Mouse (Mus musculus): Measurements from ENCODE around the gene Cox18. TPM values are rescaled to one million over a fixed set of nuclear protein-coding genes. Genes with fewer than 3 reads are reported as not detected.
A peak's percentile ranks its signal among the peaks of the same experiment; 100 is the strongest.
"Not testable (repeated sequence)": the region's sequence is repeated elsewhere in the genome, so short reads cannot be mapped to it uniquely, and the experiment has no call there.

Gene Cox18
- 12.3 and 17.9 TPM in 2 replicates for total RNA-seq (2017)

GRCm38 (mm10) chr5:90223534-90224381 lies at the start of gene Cox18:
Gene Cox18 (minus strand): TSS chr5:90224001.
- ATAC-seq (ENCODE audit: extremely low read depth, insufficient number of reproducible peaks, low FRiP score, poor library complexity, severe bottlenecking): peak; percentile 97

DNA sequence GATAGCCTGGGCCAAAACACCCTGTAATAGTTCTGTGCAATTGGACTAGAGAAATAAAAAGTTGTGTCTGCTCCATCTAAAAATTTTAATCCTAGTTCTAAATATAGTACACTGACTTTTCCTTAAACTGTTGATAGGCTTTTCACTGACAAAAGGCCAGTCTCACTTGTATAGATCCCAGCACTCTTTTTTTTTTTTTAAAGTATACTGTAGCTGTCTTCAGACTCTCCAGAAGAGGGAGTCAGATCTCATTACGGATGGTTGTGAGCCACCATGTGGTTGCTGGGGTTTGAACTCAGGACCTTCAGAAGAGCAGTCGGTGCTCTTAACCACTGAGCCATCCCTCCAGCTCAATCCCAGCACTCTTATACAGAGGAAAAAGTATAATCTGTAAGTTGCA lies 38.4 kb upstream of the Cox18 start:
- ATAC-seq (ENCODE audit: extremely low read depth, insufficient number of reproducible peaks, low FRiP score, poor library complexity, severe bottlenecking): not testable (repeated sequence)

DNA sequence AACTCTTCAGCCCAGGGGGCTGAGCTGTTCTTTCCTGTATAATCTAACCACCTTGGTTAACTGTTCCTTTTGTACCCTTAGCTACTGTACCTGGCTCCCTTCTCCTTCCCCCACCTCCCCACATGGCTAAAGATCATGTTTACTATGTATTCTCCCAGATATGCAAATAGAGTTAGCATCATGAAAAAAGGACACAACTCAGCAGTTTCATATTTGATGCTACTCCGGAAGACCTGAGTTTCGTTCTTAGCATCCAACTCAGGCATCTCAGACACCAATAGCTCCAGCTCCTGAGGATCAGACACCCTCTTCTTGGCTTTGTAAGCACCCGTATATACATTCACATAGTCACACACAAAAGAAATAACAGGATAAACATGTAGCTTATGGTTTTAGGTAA lies 33.2 kb upstream of the Cox18 start:
- ATAC-seq (ENCODE audit: extremely low read depth, insufficient number of reproducible peaks, low FRiP score, poor library complexity, severe bottlenecking): no peak

- ATAC-seq (ENCODE audit: extremely low read depth, insufficient number of reproducible peaks, low FRiP score, poor library complexity, severe bottlenecking): no peak
Measured at GRCm38 (mm10) chr5:90247503-90247902, 23.7 kb upstream of the Cox18 start.

- ATAC-seq (ENCODE audit: extremely low read depth, insufficient number of reproducible peaks, low FRiP score, poor library complexity, severe bottlenecking): no peak
Measured at GRCm38 (mm10) chr5:90246987-90247386, 23.2 kb upstream of the Cox18 start.

DNA sequence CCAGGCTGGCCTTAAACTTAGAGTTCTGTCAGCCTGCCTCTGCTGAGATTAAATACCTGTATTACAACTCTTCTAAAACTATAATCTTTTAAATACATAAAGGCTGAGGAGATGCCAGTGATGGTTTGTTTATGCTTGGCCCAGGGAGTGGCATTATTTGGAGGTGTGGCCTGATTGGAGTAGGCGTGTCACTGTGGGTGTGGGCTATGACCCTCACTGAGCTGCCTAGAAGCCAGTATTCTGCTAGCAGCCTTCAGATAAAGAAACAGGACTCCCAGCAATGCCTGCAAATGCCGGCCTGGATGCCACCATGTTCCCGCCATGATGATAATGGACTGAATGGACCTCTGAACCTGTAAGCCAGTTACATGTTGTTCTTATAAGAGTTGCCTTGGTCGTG lies 22.8 kb upstream of the Cox18 start:
- no peak for ATAC-seq (ENCODE audit: extremely low read depth, insufficient number of reproducible peaks, low FRiP score, poor library complexity, severe bottlenecking)

GRCm38 (mm10) chr5:90245416-90245815 lies 21.6 kb upstream of the Cox18 start:
- ATAC-seq (ENCODE audit: extremely low read depth, insufficient number of reproducible peaks, low FRiP score, poor library complexity, severe bottlenecking): no peak

DNA sequence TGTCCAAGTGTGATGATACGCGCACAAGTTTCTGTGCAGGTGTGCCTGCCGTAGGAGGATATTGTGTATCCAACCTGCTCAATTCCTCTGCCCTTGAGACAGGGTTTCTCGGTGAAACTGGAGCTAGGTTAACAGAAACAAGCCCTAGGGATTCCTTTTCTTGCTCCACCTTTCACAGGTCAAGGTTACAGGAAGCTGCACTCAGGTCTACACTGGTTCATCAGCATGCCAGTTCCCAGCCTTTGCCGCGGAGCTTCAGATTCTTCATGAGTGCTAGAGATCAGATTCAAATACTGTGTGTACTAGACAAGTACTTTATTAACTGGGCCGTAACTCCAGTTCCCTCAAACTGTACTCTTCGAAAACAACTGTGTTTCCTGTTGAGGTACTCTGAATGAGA lies 11.4 kb upstream of the Cox18 start:
- ATAC-seq (ENCODE audit: extremely low read depth, insufficient number of reproducible peaks, low FRiP score, poor library complexity, severe bottlenecking): no peak

DNA sequence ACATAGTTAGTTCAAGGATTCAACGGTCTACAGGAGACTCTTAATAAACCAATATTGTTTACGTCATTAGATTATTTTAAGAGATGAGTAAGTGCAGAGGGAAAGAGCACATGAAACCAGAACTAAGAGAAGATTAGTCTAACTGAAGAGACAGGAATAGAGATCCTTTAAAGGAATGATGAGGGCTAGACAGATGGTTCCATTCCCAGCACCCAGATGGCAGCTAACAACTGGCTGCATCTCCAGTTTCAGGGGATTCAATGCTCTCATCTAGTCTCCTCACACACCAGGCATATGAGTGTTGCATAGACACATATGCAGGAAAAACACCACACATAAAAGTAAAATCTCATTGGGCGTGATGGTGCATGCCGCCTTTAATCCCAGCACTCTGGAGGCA lies 9.5 kb upstream of the Cox18 start:
- ATAC-seq (ENCODE audit: extremely low read depth, insufficient number of reproducible peaks, low FRiP score, poor library complexity, severe bottlenecking): no peak

DNA sequence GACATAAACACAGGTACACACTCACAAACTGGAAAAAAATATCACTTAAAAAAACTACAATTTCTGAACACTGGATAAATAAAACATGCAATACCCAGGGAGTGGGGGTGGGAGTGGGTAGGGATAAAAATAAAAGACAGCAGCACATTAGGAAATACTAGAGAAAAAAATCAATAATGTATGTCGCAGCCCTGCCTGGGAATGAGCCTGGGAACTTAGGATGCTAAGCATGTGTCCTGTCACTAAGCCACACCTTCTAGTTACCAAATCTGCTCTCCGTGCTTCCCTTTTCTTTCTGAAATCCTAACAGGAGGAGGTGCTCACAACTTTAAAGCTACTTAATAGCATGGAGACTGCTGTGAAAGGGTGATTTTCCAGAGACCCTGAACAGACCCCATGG lies 6.0 kb upstream of the Cox18 start:
- ATAC-seq (ENCODE audit: extremely low read depth, insufficient number of reproducible peaks, low FRiP score, poor library complexity, severe bottlenecking): no peak

DNA sequence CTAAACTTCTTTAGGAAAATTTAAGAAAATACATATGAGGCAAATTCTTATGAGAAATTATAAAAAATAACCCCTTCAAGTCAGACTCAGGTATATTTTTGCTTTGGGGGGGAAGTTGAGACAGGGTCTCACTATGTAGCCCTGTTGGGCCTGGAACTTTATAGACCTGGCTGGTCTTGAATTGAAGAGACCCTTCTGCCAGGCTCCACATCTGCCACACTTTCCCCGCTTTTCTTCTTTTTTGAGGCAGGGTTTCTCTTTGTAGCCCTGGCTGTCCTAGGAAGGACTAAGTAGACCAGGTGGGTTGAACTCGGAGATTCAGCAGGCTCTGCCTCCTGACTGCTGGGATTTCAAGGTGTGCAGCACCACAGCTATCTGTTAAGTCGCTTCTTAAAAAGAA lies 2.9 kb upstream of the Cox18 start:
- no peak for ATAC-seq (ENCODE audit: extremely low read depth, insufficient number of reproducible peaks, low FRiP score, poor library complexity, severe bottlenecking)

GRCm38 (mm10) chr5:90224730-90225129 lies 929 bp upstream of the Cox18 start:
- ATAC-seq (ENCODE audit: extremely low read depth, insufficient number of reproducible peaks, low FRiP score, poor library complexity, severe bottlenecking): no peak

DNA sequence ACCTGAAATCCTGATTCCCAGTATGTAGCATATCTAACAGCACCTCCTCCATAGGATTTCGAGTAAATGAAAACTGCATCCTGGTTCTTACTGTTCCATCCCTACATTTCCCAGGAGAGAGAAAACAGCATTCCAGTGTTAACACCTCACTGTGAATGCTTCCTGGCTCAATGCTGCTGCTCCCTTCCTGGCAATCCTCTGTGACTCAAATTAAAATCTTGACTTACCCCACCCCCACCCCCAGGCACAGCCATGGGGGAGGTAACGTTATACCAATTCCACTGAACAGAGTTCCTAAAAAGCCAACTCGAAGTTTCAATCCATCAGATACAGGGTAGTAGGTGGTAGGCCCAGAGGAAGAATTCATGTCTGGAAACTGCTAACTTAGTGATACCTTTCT lies 864 bp downstream of the Cox18 start:
- no peak for ATAC-seq (ENCODE audit: extremely low read depth, insufficient number of reproducible peaks, low FRiP score, poor library complexity, severe bottlenecking)

DNA sequence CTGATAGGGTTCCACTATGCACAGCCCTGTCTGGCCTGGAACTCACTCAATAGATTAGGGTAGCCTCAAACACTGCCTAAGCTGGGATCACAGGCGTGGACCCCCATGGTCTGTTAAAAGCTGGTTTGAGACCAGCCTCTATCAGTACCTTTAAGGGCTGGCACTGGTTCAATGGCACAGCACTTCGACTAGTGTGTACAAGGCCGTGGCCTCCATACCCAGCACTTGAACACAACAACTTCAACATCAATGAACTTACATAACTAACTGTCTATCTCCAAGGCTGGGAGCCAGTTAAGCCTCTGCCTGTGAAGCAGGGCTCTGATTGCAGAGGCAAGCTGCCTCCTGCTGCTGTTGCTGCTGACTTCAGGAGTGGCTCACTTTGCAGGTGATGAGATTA lies 6.0 kb downstream of the Cox18 start:
- no peak for ATAC-seq (ENCODE audit: extremely low read depth, insufficient number of reproducible peaks, low FRiP score, poor library complexity, severe bottlenecking)

- ATAC-seq (ENCODE audit: extremely low read depth, insufficient number of reproducible peaks, low FRiP score, poor library complexity, severe bottlenecking): no peak
Measured at GRCm38 (mm10) chr5:90217226-90217625, 6.6 kb downstream of the Cox18 start.

- no peak for ATAC-seq (ENCODE audit: extremely low read depth, insufficient number of reproducible peaks, low FRiP score, poor library complexity, severe bottlenecking)
Measured at GRCm38 (mm10) chr5:90213356-90213755, 10.4 kb downstream of the Cox18 start.

DNA sequence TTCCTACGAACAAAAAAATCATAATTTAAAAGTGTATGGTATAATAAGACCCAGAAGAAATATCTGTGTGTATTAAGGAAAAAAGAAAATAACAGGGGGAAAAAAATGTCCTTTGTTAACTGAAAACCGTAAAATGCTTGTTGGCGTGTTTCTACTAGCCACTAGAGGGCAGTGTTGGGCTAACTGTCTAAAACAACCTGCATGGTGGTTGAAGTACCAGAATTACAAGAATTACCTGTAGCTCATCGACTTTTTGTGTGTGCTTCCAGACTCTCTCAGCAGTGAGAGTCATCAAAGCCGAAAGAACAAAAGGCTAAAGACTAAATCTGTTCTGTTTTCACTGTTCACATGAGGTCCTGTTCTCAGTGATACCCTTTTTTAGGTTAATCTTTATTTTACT lies 20.6 kb downstream of the Cox18 start:
- peak; percentile 64; the same call in 1 of the 2 replicates for ATAC-seq (ENCODE audit: extremely low read depth, insufficient number of reproducible peaks, low FRiP score, poor library complexity, severe bottlenecking)

DNA sequence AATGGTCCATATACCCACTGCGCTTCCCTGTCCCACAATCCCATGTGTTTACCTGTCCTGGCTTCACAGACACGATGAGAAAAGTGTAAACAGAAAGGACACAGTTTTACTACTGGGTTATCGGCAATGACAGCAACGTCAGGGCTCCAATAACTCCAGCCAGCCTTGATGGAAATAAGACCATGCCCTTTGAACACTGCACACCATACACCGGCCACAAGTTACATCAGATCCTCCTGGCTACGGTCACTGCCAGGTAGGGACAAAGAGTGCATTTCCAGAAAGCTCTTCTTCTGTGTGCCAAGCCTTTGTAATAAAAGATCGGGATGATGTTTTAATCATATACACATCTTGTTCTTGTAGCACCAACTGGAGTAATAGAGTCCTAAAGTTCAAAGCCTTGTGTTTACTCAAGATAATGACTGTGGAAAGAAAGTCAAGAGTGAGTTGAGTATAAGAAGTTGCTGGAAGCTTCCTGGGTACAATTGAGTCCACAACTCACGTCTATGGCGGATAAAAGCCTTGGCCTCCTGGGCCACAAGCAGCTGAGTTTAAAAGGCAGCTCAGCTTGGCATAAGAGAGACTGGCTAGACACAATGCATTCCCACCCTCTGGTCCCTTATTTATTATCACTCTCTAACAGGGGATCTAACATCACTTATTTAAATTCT lies 21.2 kb downstream of the Cox18 start:
- ATAC-seq (ENCODE audit: extremely low read depth, insufficient number of reproducible peaks, low FRiP score, poor library complexity, severe bottlenecking): no peak

- no peak for ATAC-seq (ENCODE audit: extremely low read depth, insufficient number of reproducible peaks, low FRiP score, poor library complexity, severe bottlenecking)
Measured at GRCm38 (mm10) chr5:90199922-90200632, 23.7 kb downstream of the Cox18 start.

GRCm38 (mm10) chr5:90194831-90195230 lies 29.0 kb downstream of the Cox18 start:
- ATAC-seq (ENCODE audit: extremely low read depth, insufficient number of reproducible peaks, low FRiP score, poor library complexity, severe bottlenecking): no peak

All from neutrophil, adult 5-6 weeks (primary cell).